Mouse (Mus musculus) thymus, adult 2 months (tissue): ENCODE data around the gene Hyou1.

Source experiments
- CTCF ChIP-seq: fragments of 200-500 bp; IDR thresholded peaks from 2 replicates; pipeline ENCODE4 v1.5.1; 2012; ENCODE audit warnings: mild to moderate bottlenecking, control low read depth, low read length, moderate library complexity, borderline replicate concordance; ENCODE audit not compliant: control insufficient read depth, poor library complexity, insufficient read depth; ENCODE audit errors: extremely low read depth
- POLR2A ChIP-seq: fragments of 200-500 bp; IDR thresholded peaks from 2 replicates; pipeline ENCODE4 v1.6.1; 2012; ENCODE audit warnings: mild to moderate bottlenecking, low read length, control low read depth, moderate library complexity; ENCODE audit not compliant: control insufficient read depth, poor library complexity, insufficient read depth; ENCODE audit errors: extremely low read depth

DNA sequence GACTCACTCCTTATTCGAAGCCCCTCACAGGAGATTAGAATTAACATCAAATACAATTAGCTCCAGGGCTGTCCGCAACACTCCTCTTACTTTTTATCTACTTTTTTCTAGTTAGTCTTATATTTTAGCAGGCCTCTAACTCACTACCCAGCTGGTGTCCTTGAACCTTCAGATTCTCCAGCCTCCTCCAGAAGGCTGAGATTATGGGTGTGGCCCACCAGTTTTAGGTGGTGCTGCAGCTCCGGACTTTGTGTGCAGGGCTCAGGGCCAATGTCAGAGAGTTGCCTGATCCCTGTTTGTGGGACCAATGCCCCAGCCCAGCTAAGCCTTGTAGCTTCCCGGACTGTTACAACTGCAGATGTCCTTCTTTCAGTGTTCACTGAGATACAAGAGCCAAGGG lies 44.3 kb downstream of the Hyou1 start:
- TF ChIP-seq CTCF: no peak
- TF ChIP-seq POLR2A: no peak
